Mouse (Mus musculus): ENCODE results near the gene Rasl12.

- TF ChIP-seq CTCF (IDR thresholded peaks at IDR 0.05; ENCODE audit: low read depth) (no peak), EP300 (IDR thresholded peaks at IDR 0.05; ENCODE audit: low read depth) (no peak)
Observed at GRCm38 (mm10) chr9:65428003-65428402, 29.7 kb downstream of the Rasl12 start.
